Mouse (Mus musculus) MEL (cell line): Measurements from ENCODE around the gene Tmem95. TPM values are rescaled to one million over a fixed set of nuclear protein-coding genes. Genes with fewer than 3 reads are reported as not detected.

Source experiments
- DNase-seq: peaks from one replicate; pipeline ENCODE4 v3.0.0; 2011; ENCODE audit warnings: low read depth, low spot score
- H3K27ac ChIP-seq: 2 replicates; pipeline ENCODE4 v1.5.1; 2012; ENCODE audit warnings: low read depth, mild to moderate bottlenecking, control low read depth, low read length, moderate library complexity; ENCODE audit not compliant: control insufficient read depth
- H3K27me3 ChIP-seq, 2 experiments: fragments of 150-350 bp in 1 of 2; sonication (generic) in 1 of 2; 2 replicates each; pipeline ENCODE4 v1.6.1; 2012; ENCODE audit warnings: low read length in 2 of 2, mild to moderate bottlenecking in 2 of 2, improper control_type of control experiment in 1 of 2, moderate library complexity in 1 of 2; ENCODE audit not compliant: insufficient read depth in 2 of 2, control insufficient read depth in 1 of 2
- H3K36me3 ChIP-seq, 2 experiments: 2 replicates each; pipeline ENCODE4 v1.6.1; 2012 to 2014; ENCODE audit warnings: low read length in 2 of 2, improper control_type of control experiment in 1 of 2, inconsistent platforms in 1 of 2, mild to moderate bottlenecking in 1 of 2; ENCODE audit not compliant: insufficient read depth in 2 of 2, control insufficient read depth in 1 of 2
- H3K4me1 ChIP-seq, 2 experiments: fragments of 150-350 bp in 1 of 2; sonication (generic) in 1 of 2; 2 replicates each; pipeline ENCODE4 v1.6.1; 2012; ENCODE audit warnings: low read length in 2 of 2, improper control_type of control experiment in 1 of 2, mild to moderate bottlenecking in 1 of 2; ENCODE audit not compliant: insufficient read depth in 2 of 2, control insufficient read depth in 1 of 2
- H3K4me3 ChIP-seq, 2 experiments: fragments of 150-350 bp in 1 of 2; sonication (generic) in 1 of 2; 2 replicates each; pipeline ENCODE4 v1.5.1; 2012; ENCODE audit warnings: low read depth in 2 of 2, low read length in 2 of 2, mild to moderate bottlenecking in 2 of 2, moderate library complexity in 2 of 2, control low read depth in 1 of 2, improper control_type of control experiment in 1 of 2; ENCODE audit not compliant: control insufficient read depth in 1 of 2, insufficient read depth in 1 of 2
- H3K79me2 ChIP-seq: 2 replicates; pipeline ENCODE4 v1.6.1; 2012; ENCODE audit warnings: mild to moderate bottlenecking, low read length, moderate library complexity; ENCODE audit not compliant: control insufficient read depth, poor library complexity, insufficient read depth
- H3K9ac ChIP-seq: 2 replicates; pipeline ENCODE4 v1.6.1; 2012; ENCODE audit warnings: low read depth, mild to moderate bottlenecking, control low read depth, low read length, moderate library complexity; ENCODE audit not compliant: control insufficient read depth, poor library complexity, severe bottlenecking
- H3K9me3 ChIP-seq: fragments of 150-350 bp; sonication (generic); replicated peaks from 2 replicates; pipeline ENCODE4 v1.6.1; 2012; ENCODE audit warnings: mild to moderate bottlenecking, low read length, improper control_type of control experiment, moderate library complexity; ENCODE audit not compliant: insufficient read depth
- BHLHE40 ChIP-seq: IDR thresholded peaks from 2 replicates; pipeline ENCODE4 v1.6.1; 2012; ENCODE audit warnings: low read depth, mild to moderate bottlenecking, inconsistent platforms, low read length, improper control_type of control experiment, borderline replicate concordance
- CHD1 ChIP-seq: IDR thresholded peaks from 2 replicates; pipeline ENCODE4 v1.6.1; 2012; ENCODE audit warnings: low read depth, mild to moderate bottlenecking, inconsistent platforms, low read length, improper control_type of control experiment
- E2F4 ChIP-seq: IDR thresholded peaks from 2 replicates; pipeline ENCODE4 v1.6.1; 2011; ENCODE audit warnings: low read depth, low read length, improper control_type of control experiment, borderline replicate concordance
- EP300 ChIP-seq, 2 experiments: IDR thresholded peaks; 2 replicates each; pipeline ENCODE4 v1.6.1; 2011; ENCODE audit warnings: improper control_type of control experiment in 2 of 2, low read length in 2 of 2, low read depth in 1 of 2, mild to moderate bottlenecking in 1 of 2
- GABPA ChIP-seq: IDR thresholded peaks from 2 replicates; pipeline ENCODE4 v1.6.1; 2012; ENCODE audit warnings: low read depth, mild to moderate bottlenecking, inconsistent platforms, low read length, improper control_type of control experiment, moderate library complexity
- GATA1 ChIP-seq: IDR thresholded peaks from 2 replicates; pipeline ENCODE4 v1.6.1; 2011; ENCODE audit warnings: low read depth, low read length, improper control_type of control experiment
- HCFC1 ChIP-seq: IDR thresholded peaks from 2 replicates; pipeline ENCODE4 v1.6.1; 2012; ENCODE audit warnings: low read depth, mild to moderate bottlenecking, inconsistent platforms, low read length, improper control_type of control experiment, moderate library complexity
- JUND ChIP-seq: IDR thresholded peaks from 2 replicates; pipeline ENCODE4 v1.6.1; 2011; ENCODE audit warnings: low read depth, mild to moderate bottlenecking, improper control_type of control experiment, low read length
- MAFK ChIP-seq: IDR thresholded peaks from 2 replicates; pipeline ENCODE4 v1.6.1; 2011; ENCODE audit warnings: low read depth, mild to moderate bottlenecking, low read length, improper control_type of control experiment, borderline replicate concordance
- MAX ChIP-seq: IDR thresholded peaks from 2 replicates; pipeline ENCODE4 v1.6.1; 2011; ENCODE audit warnings: low read length, improper control_type of control experiment
- MAZ ChIP-seq: IDR thresholded peaks from 2 replicates; pipeline ENCODE4 v1.6.1; 2012; ENCODE audit warnings: low read depth, mild to moderate bottlenecking, inconsistent platforms, low read length, improper control_type of control experiment
- MXI1 ChIP-seq: IDR thresholded peaks from 2 replicates; pipeline ENCODE4 v1.6.1; 2011; ENCODE audit warnings: mild to moderate bottlenecking, low read depth, low read length, improper control_type of control experiment
- MYC ChIP-seq: IDR thresholded peaks from 2 replicates; pipeline ENCODE4 v1.6.1; 2011; ENCODE audit warnings: low read depth, mild to moderate bottlenecking, low read length, improper control_type of control experiment, moderate library complexity
- NELFE ChIP-seq: IDR thresholded peaks from 2 replicates; pipeline ENCODE4 v1.6.1; 2011; ENCODE audit warnings: low read depth, low read length, improper control_type of control experiment
- NRF1 ChIP-seq: IDR thresholded peaks from 2 replicates; pipeline ENCODE4 v1.6.1; 2014; ENCODE audit warnings: low read depth, mild to moderate bottlenecking, inconsistent platforms, low read length, improper control_type of control experiment, moderate library complexity; ENCODE audit not compliant: poor library complexity, insufficient read depth, severe bottlenecking
- POLR2A ChIP-seq, 2 experiments: IDR thresholded peaks; 2 replicates each; pipeline ENCODE4 v1.6.1; 2011 to 2012; ENCODE audit warnings: low read length in 2 of 2, mild to moderate bottlenecking in 2 of 2, control low read depth in 1 of 2, improper control_type of control experiment in 1 of 2, low read depth in 1 of 2, moderate library complexity in 1 of 2; ENCODE audit not compliant: control insufficient read depth in 1 of 2, insufficient read depth in 1 of 2, poor library complexity in 1 of 2
- POLR2AphosphoS2 ChIP-seq: IDR thresholded peaks from 2 replicates; pipeline ENCODE4 v1.6.1; 2011; ENCODE audit warnings: low read length, improper control_type of control experiment
- POLR2AphosphoS5 ChIP-seq: IDR thresholded peaks from 2 replicates; pipeline ENCODE4 v1.6.1; 2012; ENCODE audit warnings: low read depth, borderline replicate concordance, mild to moderate bottlenecking, inconsistent platforms, low read length, moderate library complexity, mixed read lengths
- RAD21 ChIP-seq: IDR thresholded peaks from 2 replicates; pipeline ENCODE4 v1.6.1; 2011; ENCODE audit warnings: mild to moderate bottlenecking, low read depth, low read length, improper control_type of control experiment
- RCOR1 ChIP-seq: IDR thresholded peaks from 2 replicates; pipeline ENCODE4 v1.6.1; 2012; ENCODE audit warnings: low read depth, mild to moderate bottlenecking, inconsistent platforms, low read length, improper control_type of control experiment
- SIN3A ChIP-seq: IDR thresholded peaks from 2 replicates; pipeline ENCODE4 v1.6.1; 2012; ENCODE audit warnings: low read length, improper control_type of control experiment, inconsistent platforms
- SMC3 ChIP-seq: IDR thresholded peaks from 2 replicates; pipeline ENCODE4 v1.6.1; 2011; ENCODE audit warnings: low read depth, low read length, improper control_type of control experiment
- TAL1 ChIP-seq: IDR thresholded peaks from 2 replicates; pipeline ENCODE4 v1.6.1; 2012; ENCODE audit warnings: mild to moderate bottlenecking, inconsistent platforms, low read length, moderate library complexity, mixed read lengths
- TCF12 ChIP-seq: IDR thresholded peaks from 2 replicates; pipeline ENCODE4 v1.6.1; 2014; ENCODE audit warnings: low read depth, mild to moderate bottlenecking, inconsistent platforms, low read length, improper control_type of control experiment, moderate library complexity
- UBTF ChIP-seq: IDR thresholded peaks from 2 replicates; pipeline ENCODE4 v1.6.1; 2012; ENCODE audit warnings: low read depth, mild to moderate bottlenecking, inconsistent platforms, low read length, improper control_type of control experiment, moderate library complexity, borderline replicate concordance; ENCODE audit not compliant: insufficient read depth
- USF1 ChIP-seq: IDR thresholded peaks from 2 replicates; pipeline ENCODE4 v1.6.1; 2014; ENCODE audit warnings: low read depth, mild to moderate bottlenecking, inconsistent platforms, low read length, improper control_type of control experiment, moderate library complexity
- ZC3H11A ChIP-seq: IDR thresholded peaks from 2 replicates; pipeline ENCODE4 v1.6.1; 2012; ENCODE audit warnings: low read depth, mild to moderate bottlenecking, inconsistent platforms, low read length, improper control_type of control experiment
- ZKSCAN1 ChIP-seq: IDR thresholded peaks from 2 replicates; pipeline ENCODE4 v1.6.1; 2012; ENCODE audit warnings: low read depth, mild to moderate bottlenecking, inconsistent platforms, low read length, improper control_type of control experiment, moderate library complexity
- ZNF384 ChIP-seq: IDR thresholded peaks from 2 replicates; pipeline ENCODE4 v1.6.1; 2012; ENCODE audit warnings: low read depth, mild to moderate bottlenecking, inconsistent platforms, low read length, improper control_type of control experiment
- polyA plus RNA-seq, 2 experiments: library from polyadenylated mRNA; stranded (reverse) in 1 of 2; unstranded in 1 of 2; fragments of >175 nt in 1 of 2; fragments of >200 nt in 1 of 2; gene quantifications; 2 replicates each; pipeline versions ENCODE4 v1.2.1 to v1.2.4; 2012; ENCODE audit warnings: low replicate concordance in 2 of 2, low read depth in 1 of 2; ENCODE audit not compliant: insufficient read length in 2 of 2, insufficient read depth in 1 of 2, missing spikeins in 1 of 2
- total RNA-seq: library from RNA; depleted of rRNA; stranded (reverse); fragments of 300-350 nt; gene quantifications from 2 replicates; pipeline ENCODE4 v1.2.3, GENCODE M21; 2012

Tmem95 gene
- total and polyA plus RNA-seq, 3 experiments = not detected

DNA sequence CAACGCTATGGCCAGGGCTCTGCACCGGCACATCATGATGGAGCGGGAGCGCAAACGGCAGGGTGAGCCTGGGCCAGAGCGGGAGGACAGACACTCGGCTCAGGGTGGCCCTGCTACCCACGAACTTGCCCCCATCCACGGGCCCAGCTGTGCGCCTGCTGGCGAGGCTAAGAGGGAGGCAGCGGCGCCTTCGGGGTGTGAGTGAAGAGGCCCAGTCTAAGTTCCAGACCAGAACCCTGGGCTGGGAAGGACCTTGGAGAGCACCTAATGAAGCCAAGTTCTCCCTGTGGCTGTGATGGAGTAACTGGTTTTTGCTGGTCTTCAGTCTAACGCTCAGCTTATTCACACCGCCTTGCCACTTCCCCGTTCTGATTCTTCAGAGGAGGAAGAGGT is 36.5 kb upstream of the Tmem95 start:
- peak; percentile 87 for DNase-seq
- Histone ChIP-seq H3K4me1 (peaks cover 4 to 51% of the 10 kb centered on the region in 2 experiments), H3K9me3 (no peaks in the 10 kb centered on the region), H3K79me2 (peaks cover 42% of the 10 kb centered on the region), H3K9ac (peak overlapping the region; percentile 77), H3K36me3 (peaks cover 19 to 50% of the 10 kb centered on the region in 2 experiments), H3K27me3 (no peaks in the 10 kb centered on the region), H3K27ac (peak overlapping the region; percentile 74), H3K4me3 (peak overlapping the region; percentile 58 to 78)
- TF ChIP-seq EP300 (IDR thresholded peaks at IDR 0.05; ENCODE audit: low read depth in 1 of 2, low read length in 2 of 2) (no peak), POLR2AphosphoS2 (no peak), RAD21 (no peak), MYC (no peak), CHD1 (no peak), USF1 (no peak), ZNF384 (no peak), SIN3A (peak; percentile 76; the same call in 1 of the 2 replicates)

DNA sequence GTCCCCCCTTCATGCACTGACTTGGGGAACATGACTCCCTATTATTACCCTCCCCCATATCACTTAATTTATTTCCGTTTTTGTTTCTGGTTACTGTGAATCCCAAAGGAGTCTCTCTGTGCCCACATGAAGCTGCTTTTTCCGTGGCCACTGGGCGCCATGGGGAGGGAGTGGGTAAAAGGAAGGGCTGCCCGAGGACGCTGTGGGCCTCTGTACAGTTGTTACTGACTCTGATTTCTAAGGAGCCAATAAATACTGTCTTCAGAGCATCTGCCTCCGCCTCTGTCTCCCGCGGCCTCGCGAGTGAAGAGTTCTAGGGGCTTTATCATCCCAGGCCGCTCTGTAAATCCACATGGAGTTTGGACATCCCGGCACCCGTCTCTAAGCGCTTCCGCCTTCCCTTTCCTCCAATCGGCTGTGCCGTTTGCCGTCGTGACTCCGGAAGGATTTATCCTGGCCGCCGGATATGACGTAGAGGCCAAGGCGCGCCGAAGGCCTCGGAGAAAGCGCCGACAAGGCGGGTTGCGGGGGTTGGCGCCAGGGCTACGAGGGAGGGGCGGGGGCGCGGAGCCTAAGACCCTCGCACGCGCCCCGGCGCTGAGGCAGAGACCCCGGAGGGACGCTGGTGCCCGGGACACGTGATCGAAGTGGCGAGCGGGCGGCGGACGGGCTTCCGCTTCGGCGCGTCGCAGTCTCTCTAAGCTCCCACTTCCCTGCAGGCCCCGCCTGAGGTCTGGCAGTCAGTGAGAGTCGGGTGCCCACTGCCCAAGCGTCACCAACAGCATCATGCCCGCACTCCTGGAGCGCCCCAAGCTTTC is 35.9 kb upstream of the Tmem95 start, which contains the start of gene Gps2:
TSS of gene Gps2 (plus strand) at position 335 of the 818 bp plus-strand sequence.
- H3K4me3 ChIP-seq = peak within 1 kb of the TSS; percentile 58 to 78
- peak; percentile 98 for DNase-seq
- peak within 1 kb of the TSS; percentile 78 for H3K9ac ChIP-seq
- peaks cover 15 to 44% of the 10 kb centered on the region in 2 experiments for H3K36me3 ChIP-seq
- H3K27ac ChIP-seq = peak within 1 kb of the TSS; percentile 80
- peaks cover 36% of the 10 kb centered on the region for H3K79me2 ChIP-seq
- H3K4me1 ChIP-seq = peaks cover 2 to 45% of the 10 kb centered on the region in 2 experiments
- no peaks in the 10 kb centered on the region for H3K27me3 ChIP-seq
- no peaks in the 10 kb centered on the region for H3K9me3 ChIP-seq
- TF ChIP-seq POLR2AphosphoS5 (no peak), SIN3A (peak; percentile 98), RAD21 (no peak), POLR2A (IDR thresholded peaks at IDR 0.05; ENCODE audit: control insufficient read depth in 1 of 2, insufficient read depth in 1 of 2, low read depth in 1 of 2, low read length in 2 of 2, poor library complexity in 1 of 2) (peak; percentile 79 to 87), GABPA (no peak), NRF1 (0 out of 2 replicates have a peak, but pooled peaks have one; percentile 32), CHD1 (no peak), ZC3H11A (no peak), USF1 (peak; percentile 89), TCF12 (peak; percentile 73), MAX (peak; percentile 93), SMC3 (no peak; the same call in 1 of the 2 replicates), HCFC1 (peak; percentile 97), MAFK (no peak), RCOR1 (no peak), NELFE (peak; percentile 72), BHLHE40 (no peak), GATA1 (peak; percentile 13; the same call in 1 of the 2 replicates), E2F4 (0 out of 2 replicates have a peak, but pooled peaks have one; percentile 70), UBTF (no peak), ZKSCAN1 (no peak), MXI1 (peak; percentile 97), MAZ (peak; percentile 56; the same call in 1 of the 2 replicates), ZNF384 (no peak), JUND (no peak), POLR2AphosphoS2 (peak; percentile 99), TAL1 (no peak)
